Comparison of ENCODE assay signal across 8 mouse cellular contexts in genomic region chr11:116980313-116980712, GRCm38 (mm10).
A peak's percentile ranks its signal among the peaks of the same experiment; 100 is the strongest.
DNase-seq lines count a peak whose midpoint lies in the region; ATAC-seq and TF ChIP-seq lines count a peak whose summit lies in the region.

No protein-coding gene starts in this region.

- 0 out of 2 replicates have a peak, but pooled peaks have one; percentile 32 for ATAC-seq in limb, embryonic 15.5 days (ENCODE audit: insufficient number of reproducible peaks, low FRiP score, low TSS enrichment, low read depth)

- no peak overlapping the region for H3K27ac ChIP-seq in limb, embryonic 15.5 days
- H3K27ac ChIP-seq in left cerebral cortex, adult 2 months: no peak overlapping the region

- peaks cover 15% of the 10 kb centered on the region for H3K4me1 ChIP-seq in limb, embryonic 15.5 days

- H3K9me3 ChIP-seq in limb, embryonic 15.5 days: no peaks in the 10 kb centered on the region

- no peak overlapping the region for H3K4me2 ChIP-seq in limb, embryonic 15.5 days

- no peak overlapping the region for H3K9ac ChIP-seq in limb, embryonic 15.5 days

- intact Hi-C loops in gastrocnemius, postnatal 14 days (cut with DNase I; ENCODE audit: low total_unique reads): no loop called here
- intact Hi-C loops in left cerebral cortex, adult 2 months (cut with DNase I): no loop called here

- H3K36me3 ChIP-seq in limb, embryonic 15.5 days: no peaks in the 10 kb centered on the region

- no peak for TF ChIP-seq CTCF in left cerebral cortex, adult 2 months (IDR thresholded peaks at IDR 0.05)

- no peak overlapping the region for H3K4me3 ChIP-seq in limb, embryonic 15.5 days
- H3K4me3 ChIP-seq in left cerebral cortex, adult 2 months: no peak overlapping the region

- WGBS in limb, embryonic 15.5 days: 22% methylated on average over 5 of the region's 5 CpGs

- no peaks in the 10 kb centered on the region for H3K27me3 ChIP-seq in limb, embryonic 15.5 days

- peak; percentile 23 for DNase-seq in gastrocnemius, postnatal 14 days
- DNase-seq in gastrocnemius, postnatal 4 days (ENCODE audit: low spot score in 2 of 2): no peak
- peak; percentile 16 for DNase-seq in NIH3T3 (ENCODE audit: low read depth)
- DNase-seq in forelimb bud, embryonic 11.5 days (ENCODE audit: low read depth, low spot score): peak; percentile 30
- DNase-seq in cerebellum, postnatal 36 days: no peak
- no peak for DNase-seq in left cerebral cortex, adult 2 months (ENCODE audit: extremely low spot score in 1 of 2, low spot score in 2 of 2)
- DNase-seq in right cerebral cortex, postnatal 14 days: no peak

Comparison
In these comparisons a context has a peak if more than half of its experiments do, and no peak if none do; other contexts are left out.
1. DNase-seq: peak in gastrocnemius, postnatal 14 days (single experiment), NIH3T3 (single experiment) and forelimb bud, embryonic 11.5 days (single experiment); none in gastrocnemius, postnatal 4 days (0 of 2), cerebellum, postnatal 36 days (0 of 2), left cerebral cortex, adult 2 months (0 of 2) and right cerebral cortex, postnatal 14 days (single experiment).